Mouse (Mus musculus): ENCODE measurements around the gene Stk32b.

DNA sequence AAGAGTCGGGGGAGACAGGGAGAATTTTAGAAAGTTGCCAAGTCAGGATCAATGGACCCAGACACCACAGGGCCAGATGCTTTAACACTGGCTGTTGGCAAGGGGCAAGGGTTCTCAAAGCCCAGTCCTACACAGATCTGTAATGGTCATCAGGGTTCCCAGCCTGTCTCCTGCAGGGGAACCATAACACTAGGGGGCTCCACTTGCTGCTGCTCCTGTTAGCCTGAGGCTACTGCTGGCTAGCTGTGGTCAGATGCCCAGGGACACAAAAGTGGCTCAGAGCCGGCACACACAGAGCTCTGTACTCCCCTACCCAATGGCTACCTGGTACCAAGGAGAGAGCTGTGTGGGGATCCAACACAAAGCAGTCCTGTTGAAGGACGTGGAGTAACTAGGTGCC lies 281.6 kb downstream of the Stk32b start:
- TF ChIP-seq CTCF (IDR thresholded peaks at IDR 0.05; ENCODE audit: extremely low read depth, insufficient read depth, low read length) (no peak), POLR2A (IDR thresholded peaks at IDR 0.05; ENCODE audit: extremely low read depth, insufficient read depth, low read length) (no peak)

Measured in cortical plate, adult 2 months (tissue).